Mouse (Mus musculus): ENCODE measurements around the gene Srp72. TPM values are rescaled to one million over a fixed set of nuclear protein-coding genes. Genes with fewer than 3 reads are reported as not detected.

Gene Srp72
- total RNA-seq (2014; fragmentation: Nextera tagmentation), result 188 and 189 TPM in 2 replicates
- total RNA-seq (2017), result 145 and 146 TPM in 2 replicates

DNA sequence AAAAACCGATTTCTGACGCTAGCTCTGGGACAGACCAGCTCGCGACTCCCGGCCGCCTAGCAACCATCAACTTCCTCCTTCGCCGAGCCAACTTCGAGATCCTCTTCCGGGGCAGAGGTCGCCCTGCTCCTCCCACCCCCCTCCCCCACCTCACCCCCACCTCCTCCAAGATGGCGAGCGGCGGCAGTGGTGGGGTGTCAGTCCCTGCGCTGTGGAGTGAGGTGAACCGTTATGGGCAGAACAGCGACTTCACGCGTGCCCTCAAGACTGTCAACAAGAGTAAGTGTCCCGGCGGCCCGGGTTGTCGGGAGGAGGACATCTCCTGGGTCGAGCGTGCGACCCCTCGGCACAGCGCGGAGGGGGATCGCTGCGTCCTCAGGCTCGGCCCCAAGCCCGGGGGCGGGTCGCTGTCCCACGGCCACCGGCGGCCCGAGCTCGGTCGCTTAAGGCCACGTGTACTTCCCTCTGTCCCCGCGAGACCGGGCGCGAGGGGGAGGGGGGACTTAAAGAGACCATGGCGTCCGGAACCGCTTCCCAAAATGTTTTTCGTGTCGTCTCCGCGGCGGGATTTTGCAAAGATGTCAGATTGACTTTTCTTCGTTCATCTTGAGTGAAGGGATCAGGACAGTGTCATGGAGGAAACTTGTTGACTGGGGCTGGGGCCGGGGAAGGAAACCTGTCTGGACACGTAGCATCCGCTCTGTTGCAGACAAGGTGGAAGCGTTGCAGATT lies at the start of gene Srp72:
Gene Srp72 (plus strand): TSS at position 130 of the 732 bp plus-strand sequence.
- ATAC-seq (replicated peaks; ENCODE audit: poor library complexity, severe bottlenecking), result peak; percentile 89

GRCm38 (mm10) chr5:76928124-76928832 lies 46.2 kb upstream of the Srp72 start:
- no peak for ATAC-seq (replicated peaks; ENCODE audit: poor library complexity, severe bottlenecking)

- ATAC-seq (replicated peaks; ENCODE audit: poor library complexity, severe bottlenecking), result peak; percentile 97
These were observed 45.2 kb upstream of the Srp72 start for GRCm38 (mm10) chr5:76929180-76929877.

GRCm38 (mm10) chr5:76939717-76940116 lies 34.8 kb upstream of the Srp72 start:
- ATAC-seq (replicated peaks; ENCODE audit: poor library complexity, severe bottlenecking), result no peak

DNA sequence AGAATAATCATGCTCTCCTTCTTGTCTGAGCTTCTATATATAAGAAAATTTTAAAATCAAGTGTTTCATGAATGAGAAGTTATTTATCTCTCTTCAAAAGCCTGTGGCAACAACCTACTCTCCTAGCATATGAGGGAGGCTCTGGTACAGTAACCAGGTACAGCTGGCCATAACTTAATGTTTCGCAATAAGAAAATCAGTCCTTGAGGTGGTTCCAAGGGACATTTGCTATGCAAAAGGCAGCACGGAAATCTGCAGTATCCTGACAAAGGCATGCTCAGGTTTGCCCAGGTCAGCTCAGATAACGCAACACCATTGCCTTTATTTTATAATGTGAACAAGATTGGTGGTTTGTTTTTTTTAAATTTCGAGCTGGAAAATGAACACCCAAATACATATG lies 32.5 kb upstream of the Srp72 start:
- ATAC-seq (replicated peaks; ENCODE audit: poor library complexity, severe bottlenecking), result no peak

GRCm38 (mm10) chr5:76942505-76942904 lies 32.0 kb upstream of the Srp72 start:
- no peak for ATAC-seq (replicated peaks; ENCODE audit: poor library complexity, severe bottlenecking)

GRCm38 (mm10) chr5:76944965-76945677 lies 29.4 kb upstream of the Srp72 start:
- peak; percentile 67 for ATAC-seq (replicated peaks; ENCODE audit: poor library complexity, severe bottlenecking)

GRCm38 (mm10) chr5:76945678-76946033 lies 28.8 kb upstream of the Srp72 start:
- no peak for ATAC-seq (replicated peaks; ENCODE audit: poor library complexity, severe bottlenecking)

- no peak for ATAC-seq (replicated peaks; ENCODE audit: poor library complexity, severe bottlenecking)
These were observed 27.3 kb upstream of the Srp72 start for GRCm38 (mm10) chr5:76947142-76947541.

DNA sequence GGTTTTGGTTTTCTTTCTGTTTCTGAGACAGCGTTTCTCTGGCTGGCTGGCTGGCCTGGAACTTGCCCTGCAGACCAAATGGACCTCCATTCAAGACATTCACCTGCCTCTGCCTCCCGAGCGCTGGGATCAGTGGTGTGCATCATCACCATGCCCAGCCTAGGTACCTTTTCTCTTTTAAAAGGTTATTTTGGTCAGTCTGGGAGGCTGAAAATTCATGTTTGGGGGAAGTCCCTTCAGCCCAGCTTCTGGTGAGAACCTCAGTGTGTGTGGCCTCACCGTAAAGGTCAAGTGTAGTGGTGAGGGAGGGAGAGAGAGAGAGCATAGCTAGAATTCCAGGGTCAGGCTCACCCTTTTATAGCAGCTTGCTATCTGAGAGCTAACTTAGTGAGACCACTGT lies 26.7 kb upstream of the Srp72 start:
- ATAC-seq (replicated peaks; ENCODE audit: poor library complexity, severe bottlenecking), result no peak

- ATAC-seq (replicated peaks; ENCODE audit: poor library complexity, severe bottlenecking), result no peak
These were observed 24.0 kb upstream of the Srp72 start for GRCm38 (mm10) chr5:76950343-76951105.

- ATAC-seq (replicated peaks; ENCODE audit: poor library complexity, severe bottlenecking), result peak; percentile 84
These were observed 23.1 kb upstream of the Srp72 start, which contains the start of the genes Paics and Ppat for GRCm38 (mm10) chr5:76951106-76952027. Paics (plus strand) TSS chr5:76951307. Ppat (minus strand) TSS chr5:76951578.

GRCm38 (mm10) chr5:76952112-76953040 lies 22.1 kb upstream of the Srp72 start:
- no peak for ATAC-seq (replicated peaks; ENCODE audit: poor library complexity, severe bottlenecking)

DNA sequence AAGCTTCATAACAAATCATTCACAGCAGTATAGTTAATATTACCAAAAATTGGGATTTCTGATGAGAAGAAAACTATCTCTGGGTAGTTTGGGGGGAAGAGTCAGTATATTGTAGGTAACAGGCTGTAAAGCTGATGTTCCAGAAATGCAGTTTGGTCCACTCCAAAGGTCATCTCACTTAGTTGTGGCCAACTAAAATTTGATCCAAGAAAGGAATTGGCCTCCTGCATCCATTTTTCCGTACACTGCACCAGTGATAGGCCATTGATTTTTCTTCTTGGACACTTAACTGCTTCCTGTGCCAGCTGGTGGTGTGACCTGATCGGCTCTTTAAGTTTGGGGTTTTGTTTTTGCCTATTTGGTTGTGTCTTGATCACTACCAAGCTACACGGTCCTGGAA lies 20.7 kb upstream of the Srp72 start:
- ATAC-seq (replicated peaks; ENCODE audit: poor library complexity, severe bottlenecking), result no peak

DNA sequence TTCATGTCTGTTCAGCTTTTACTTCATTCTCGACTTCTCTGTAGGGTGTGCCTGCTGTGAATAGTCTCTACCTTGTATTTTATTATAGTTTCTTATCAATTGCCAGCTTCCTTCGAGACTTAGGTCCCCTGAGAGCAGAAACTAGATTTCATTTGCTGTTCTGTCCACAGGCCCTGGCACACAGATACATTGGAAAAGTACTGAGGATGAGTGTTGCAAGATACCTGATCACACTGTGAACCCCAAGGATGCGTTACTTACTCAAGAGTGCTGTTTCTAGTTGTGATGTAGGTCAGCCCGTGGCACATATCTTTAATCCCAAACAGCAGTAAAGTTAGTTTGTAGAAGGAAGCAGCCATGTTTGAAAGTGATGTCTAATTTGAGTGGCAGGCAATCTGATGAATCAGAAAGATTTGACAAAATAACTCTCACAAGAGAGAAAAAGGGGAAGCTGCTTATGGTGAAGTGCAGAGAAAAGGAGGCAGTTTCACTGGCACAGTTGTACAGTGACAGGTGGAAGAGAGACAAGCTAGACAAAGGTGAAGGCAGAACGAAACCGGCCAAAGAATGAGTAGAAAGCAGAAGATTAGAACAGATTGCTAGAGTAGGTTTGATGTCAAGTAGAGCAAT lies 20.1 kb upstream of the Srp72 start:
- peak; percentile 11; the same call in 1 of the 2 replicates for ATAC-seq (replicated peaks; ENCODE audit: poor library complexity, severe bottlenecking)

- ATAC-seq (replicated peaks; ENCODE audit: poor library complexity, severe bottlenecking), result no peak
These were observed 19.0 kb upstream of the Srp72 start for GRCm38 (mm10) chr5:76955474-76955873.

- peak; percentile 37; the same call in 1 of the 2 replicates for ATAC-seq (replicated peaks; ENCODE audit: poor library complexity, severe bottlenecking)
These were observed 16.5 kb upstream of the Srp72 start for GRCm38 (mm10) chr5:76957954-76958353.
